Mouse (Mus musculus) heart, postnatal 0 days (tissue): Measurements from ENCODE around the gene Tor1aip2.

Source experiments
- CTCF ChIP-seq: IDR thresholded peaks from 2 replicates; pipeline ENCODE4 v1.5.1; 2016; ENCODE audit warnings: antibody characterized with exemption, control low read depth, low read depth
- EP300 ChIP-seq: IDR thresholded peaks from 2 replicates; pipeline ENCODE4 v1.6.1; 2016; ENCODE audit warnings: antibody characterized with exemption, low read depth

DNA sequence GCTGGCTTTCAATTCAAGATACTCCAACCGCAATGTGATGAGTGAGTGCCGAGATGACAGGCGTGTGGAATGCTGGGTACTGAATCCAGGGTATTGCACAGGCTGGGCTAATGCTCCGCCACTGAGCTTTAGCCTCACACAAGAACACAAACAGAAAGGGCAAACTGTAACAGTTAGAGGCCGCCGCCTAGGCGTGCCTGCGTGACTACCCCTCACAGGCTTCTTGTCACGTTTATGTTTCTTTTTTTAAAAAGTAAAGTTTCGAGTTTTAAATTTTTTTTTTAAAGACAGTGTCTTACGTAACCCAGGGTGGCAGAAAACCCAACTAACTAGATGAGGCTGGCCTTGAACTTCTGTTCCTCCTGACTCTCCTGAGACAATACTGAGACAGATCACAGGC lies 29.3 kb upstream of the Tor1aip2 start:
- TF ChIP-seq CTCF (no peak), EP300 (no peak)
